Mouse (Mus musculus) liver, adult 2 months (tissue): ENCODE data around the gene Clec12a. TPM values are rescaled to one million over a fixed set of nuclear protein-coding genes. Genes with fewer than 3 reads are reported as not detected.

Experiments
- DNase-seq: peaks from one replicate; pipeline ENCODE4 v3.0.0-alpha.2; 2011; ENCODE audit warnings: low read depth, low spot score; ENCODE audit errors: extremely low read depth
- H3K27ac ChIP-seq: fragments of 200-500 bp; replicated peaks from 2 replicates; pipeline ENCODE4 v1.5.1; 2012; ENCODE audit warnings: low read depth, mild to moderate bottlenecking, control low read depth, inconsistent platforms, low read length; ENCODE audit not compliant: insufficient read depth
- H3K27me3 ChIP-seq: fragments of 200-500 bp; 2 replicates; pipeline ENCODE4 v1.6.1; 2012; ENCODE audit warnings: mild to moderate bottlenecking, moderate library complexity, low read length, inconsistent platforms; ENCODE audit not compliant: control insufficient read depth, insufficient read depth
- H3K36me3 ChIP-seq: fragments of 200-500 bp; 2 replicates; pipeline ENCODE4 v1.6.1; 2012; ENCODE audit warnings: low read length, inconsistent platforms; ENCODE audit not compliant: control insufficient read depth, insufficient read depth
- H3K4me1 ChIP-seq: fragments of 200-500 bp; 2 replicates; pipeline ENCODE4 v1.6.1; 2011; ENCODE audit warnings: low read length; ENCODE audit not compliant: control insufficient read depth, insufficient read depth
- H3K4me3 ChIP-seq: fragments of 200-500 bp; 2 replicates; pipeline ENCODE4 v1.5.1; 2011; ENCODE audit warnings: low read depth, mild to moderate bottlenecking, control low read depth, low read length, moderate library complexity; ENCODE audit not compliant: insufficient read depth
- H3K79me2 ChIP-seq: fragments of 200-500 bp; 2 replicates; pipeline ENCODE4 v1.6.1; 2012; ENCODE audit warnings: inconsistent platforms, mild to moderate bottlenecking, low read length, moderate library complexity; ENCODE audit not compliant: control insufficient read depth, insufficient read depth
- H3K9ac ChIP-seq: fragments of 200-500 bp; 2 replicates; pipeline ENCODE4 v1.6.1; 2012; ENCODE audit warnings: low read depth, mild to moderate bottlenecking, control low read depth, inconsistent platforms, low read length
- CTCF ChIP-seq: fragments of 200-500 bp; IDR thresholded peaks from 2 replicates; pipeline ENCODE4 v1.5.1; 2011; ENCODE audit warnings: low read depth, low read length, control low read depth
- POLR2A ChIP-seq: fragments of 200-500 bp; IDR thresholded peaks from 2 replicates; pipeline ENCODE4 v1.6.1; 2011; ENCODE audit warnings: low read length, control low read depth; ENCODE audit not compliant: insufficient read depth; ENCODE audit errors: extremely low read depth
- WGBS: fragments of 180-500 bp; shearing (Covaris S2); methylation state at CpG from one replicate; pipeline ENCODE4 v1.1.7; 2018; 5-methylcytosine and 5-hydroxymethylcytosine counted together
- polyA plus RNA-seq: library from polyadenylated mRNA; depleted of rRNA; stranded (reverse); fragments of >200 nt; gene quantifications from 2 replicates; pipeline ENCODE4 v1.2.3, GENCODE M21; 2012
- total RNA-seq: library from RNA; depleted of rRNA; stranded (reverse); fragments of >200 nt; gene quantifications from 2 replicates; pipeline ENCODE4 v1.2.3, GENCODE M21; 2014

Gene Clec12a
- total and polyA plus RNA-seq, 2 experiments, result 1.2 to 6.5 TPM

- H3K4me1 ChIP-seq, result no peaks in the 10 kb centered on the region
- H3K79me2 ChIP-seq, result no peaks in the 10 kb centered on the region
These were observed 4.7 kb upstream of the Clec12a start for GRCm38 (mm10) chr6:129337751-129338150.

GRCm38 (mm10) chr6:129344408-129344807, 1.9 kb downstream of the Clec12a start:
- Histone ChIP-seq H3K27me3 (no peaks in the 10 kb centered on the region), H3K9ac (no peak overlapping the region), H3K79me2 (no peaks in the 10 kb centered on the region), H3K4me3 (no peak overlapping the region), H3K27ac (no peak overlapping the region), H3K4me1 (no peaks in the 10 kb centered on the region), H3K36me3 (no peaks in the 10 kb centered on the region)
- 70% methylated on average over 3 of the region's 3 CpGs for WGBS
- DNase-seq, result no peak
- TF ChIP-seq POLR2A, result no peak
- TF ChIP-seq CTCF, result no peak

More at GRCm38 (mm10) chr6:129337751-129338150, 4.7 kb upstream of the Clec12a start:
- no peak overlapping the region for H3K4me3 ChIP-seq
- peak; percentile 7 for DNase-seq
- TF ChIP-seq POLR2A (no peak), CTCF (no peak)
- H3K36me3 ChIP-seq, result no peaks in the 10 kb centered on the region
- 71% methylated on average over 1 of the region's 1 CpGs for WGBS
- H3K27ac ChIP-seq, result no peak overlapping the region
- H3K9ac ChIP-seq, result no peak overlapping the region
- no peaks in the 10 kb centered on the region for H3K27me3 ChIP-seq

GRCm38 (mm10) chr6:129349524-129350352, 7.2 kb downstream of the Clec12a start:
- DNase-seq, result peak; percentile 40

GRCm38 (mm10) chr6:129351091-129351490, 8.6 kb downstream of the Clec12a start:
- Histone ChIP-seq H3K27ac (no peak overlapping the region), H3K4me1 (no peaks in the 10 kb centered on the region), H3K9ac (no peak overlapping the region), H3K4me3 (no peak overlapping the region; the same call in 1 of the 2 replicates), H3K27me3 (no peaks in the 10 kb centered on the region), H3K79me2 (no peaks in the 10 kb centered on the region), H3K36me3 (no peaks in the 10 kb centered on the region)
- WGBS, result 96% methylated on average over 3 of the region's 3 CpGs
- TF ChIP-seq CTCF, result no peak
- TF ChIP-seq POLR2A, result no peak
- DNase-seq, result peak; percentile 7

More at GRCm38 (mm10) chr6:129349524-129350352, 7.2 kb downstream of the Clec12a start:
- Histone ChIP-seq H3K27me3 (no peaks in the 10 kb centered on the region), H3K9ac (no peak overlapping the region), H3K36me3 (no peaks in the 10 kb centered on the region), H3K4me1 (no peaks in the 10 kb centered on the region), H3K4me3 (no peak overlapping the region), H3K79me2 (no peaks in the 10 kb centered on the region), H3K27ac (peak overlapping the region; percentile 21; the same call in 1 of the 2 replicates)
- WGBS, result 66% methylated on average over 4 of the region's 4 CpGs
- no peak for TF ChIP-seq CTCF
- TF ChIP-seq POLR2A, result no peak

- Histone ChIP-seq H3K79me2 (no peaks in the 10 kb centered on the region), H3K36me3 (no peaks in the 10 kb centered on the region), H3K4me3 (no peak overlapping the region), H3K9ac (no peak overlapping the region), H3K27me3 (no peaks in the 10 kb centered on the region), H3K27ac (no peak overlapping the region), H3K4me1 (no peaks in the 10 kb centered on the region)
- DNase-seq, result no peak
- 97% methylated on average over 2 of the region's 2 CpGs for WGBS
- TF ChIP-seq CTCF (no peak), POLR2A (no peak)
These were observed 13.3 kb downstream of the Clec12a start for GRCm38 (mm10) chr6:129355774-129356173.

GRCm38 (mm10) chr6:129356430-129356829, 13.9 kb downstream of the Clec12a start:
- H3K4me3 ChIP-seq, result no peak overlapping the region
- no peak overlapping the region for H3K9ac ChIP-seq
- no peak for TF ChIP-seq CTCF
- no peak for TF ChIP-seq POLR2A

More at GRCm38 (mm10) chr6:129356430-129356829, 13.9 kb downstream of the Clec12a start:
- H3K36me3 ChIP-seq, result no peaks in the 10 kb centered on the region
- DNase-seq, result no peak
- H3K27ac ChIP-seq, result no peak overlapping the region
- H3K79me2 ChIP-seq, result no peaks in the 10 kb centered on the region
- no peaks in the 10 kb centered on the region for H3K27me3 ChIP-seq
- H3K4me1 ChIP-seq, result no peaks in the 10 kb centered on the region
